Mouse (Mus musculus): ENCODE results near the gene Vmn1r44. TPM values are rescaled to one million over a fixed set of nuclear protein-coding genes. Genes with fewer than 3 reads are reported as not detected.
"Not testable (repeated sequence)": the region's sequence is repeated elsewhere in the genome, so short reads cannot be mapped to it uniquely, and the experiment has no call there.

Vmn1r44 gene
- total RNA-seq (2021): not detected in 2 replicates
- long read RNA-seq, experiment 1: 0 reads
- long read RNA-seq, experiment 2: 0 reads

DNA sequence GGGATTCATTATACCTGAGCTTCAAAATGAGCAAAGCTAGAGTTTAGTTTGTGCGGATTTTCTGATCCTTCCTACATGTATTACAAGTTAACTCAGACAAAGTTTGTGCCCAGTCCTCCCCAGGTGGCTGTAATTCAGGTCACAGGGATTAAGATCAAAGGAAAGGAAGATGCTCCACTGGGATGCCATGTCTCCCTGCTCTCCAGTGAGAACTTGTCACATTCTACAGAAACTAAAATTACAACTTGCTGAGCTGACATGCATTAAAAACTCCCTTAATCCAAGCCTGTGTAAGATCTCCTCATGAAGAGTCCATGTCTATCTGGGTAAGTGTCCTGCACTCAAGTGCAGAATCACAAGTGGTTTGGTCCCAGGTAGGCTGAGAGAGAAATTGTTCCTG is at the start of gene Vmn1r44:
Gene Vmn1r44, plus strand, starts transcription at position 301 of the 400 bp plus-strand sequence.
- no peak for DNase-seq

DNA sequence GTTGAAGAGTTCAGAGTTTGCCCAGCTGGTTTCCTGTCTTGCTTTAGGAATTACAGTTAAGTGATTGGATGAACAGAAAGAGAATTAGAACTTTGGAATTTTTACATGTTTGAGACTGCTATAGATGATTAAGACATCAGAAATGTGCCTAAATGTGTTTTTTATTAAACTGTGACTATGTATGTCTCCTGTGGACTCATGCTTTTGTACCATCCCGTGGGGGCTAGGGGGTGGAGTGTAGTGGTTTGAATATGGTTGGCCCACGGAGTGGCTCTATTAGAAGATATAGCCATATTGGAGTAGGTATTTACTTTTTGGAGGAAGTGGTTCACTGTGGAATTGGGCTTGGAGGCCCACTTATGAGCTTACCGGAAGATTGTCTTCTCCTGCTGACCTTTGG is 25.9 kb upstream of the Vmn1r44 start:
- DNase-seq: no peak

DNA sequence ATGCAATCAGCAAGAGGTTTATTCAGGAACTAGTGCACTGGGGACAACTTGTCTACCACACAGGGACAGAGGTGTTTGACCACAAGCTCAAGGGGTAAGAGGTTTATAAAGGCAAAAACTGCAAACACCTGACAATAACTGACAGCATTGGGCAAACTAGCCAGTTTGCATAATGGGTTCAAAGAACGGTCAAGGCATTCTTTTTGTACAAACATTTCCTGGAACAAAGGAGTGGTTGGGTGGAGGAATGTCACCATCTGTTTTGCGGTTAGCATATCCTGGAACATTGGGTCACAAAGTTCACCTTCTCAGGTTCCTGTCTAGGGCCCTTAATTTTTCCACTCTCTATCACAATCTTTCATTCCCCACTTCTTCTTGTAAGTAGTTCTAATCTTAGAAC is 23.6 kb upstream of the Vmn1r44 start:
- DNase-seq: no peak

DNA sequence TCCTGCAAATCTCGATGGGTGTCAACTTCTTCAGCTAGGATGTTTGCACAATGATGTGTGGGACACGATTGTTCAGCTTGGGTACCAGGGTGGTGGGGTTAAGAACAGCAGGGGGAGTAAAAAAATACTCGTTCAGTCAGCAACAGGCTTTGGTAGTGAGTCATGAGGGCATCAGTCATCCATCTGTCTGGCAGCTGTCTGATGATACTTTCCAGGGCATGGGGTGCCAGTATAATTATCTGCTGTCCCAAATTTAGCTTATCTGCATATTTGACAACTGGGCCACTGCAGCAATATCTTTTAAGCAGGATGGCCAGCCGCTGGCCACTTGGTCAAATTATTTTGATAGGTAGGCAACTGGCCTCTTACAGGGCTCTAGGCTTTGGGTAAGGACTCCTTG is 19.7 kb upstream of the Vmn1r44 start:
- DNase-seq: no peak

DNA sequence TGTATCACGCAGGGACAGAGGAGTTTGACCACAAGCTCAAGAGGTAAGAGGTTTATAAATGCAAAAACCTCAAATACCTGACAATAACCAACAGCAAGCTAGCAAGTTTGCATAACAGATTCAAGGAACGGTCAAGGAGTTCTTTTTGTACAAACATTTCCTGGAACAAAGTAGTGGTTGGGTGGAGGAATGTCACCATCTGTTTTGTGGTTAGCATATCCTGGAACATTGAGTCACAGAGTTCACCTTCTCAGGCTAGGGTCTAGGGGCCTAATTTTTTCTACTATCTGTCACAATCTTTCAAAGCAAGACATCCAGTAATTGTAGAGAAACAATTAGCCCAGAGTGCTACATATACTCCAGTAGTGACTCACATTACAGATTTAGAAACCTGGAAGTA is 16.2 kb upstream of the Vmn1r44 start:
- no peak for DNase-seq

DNA sequence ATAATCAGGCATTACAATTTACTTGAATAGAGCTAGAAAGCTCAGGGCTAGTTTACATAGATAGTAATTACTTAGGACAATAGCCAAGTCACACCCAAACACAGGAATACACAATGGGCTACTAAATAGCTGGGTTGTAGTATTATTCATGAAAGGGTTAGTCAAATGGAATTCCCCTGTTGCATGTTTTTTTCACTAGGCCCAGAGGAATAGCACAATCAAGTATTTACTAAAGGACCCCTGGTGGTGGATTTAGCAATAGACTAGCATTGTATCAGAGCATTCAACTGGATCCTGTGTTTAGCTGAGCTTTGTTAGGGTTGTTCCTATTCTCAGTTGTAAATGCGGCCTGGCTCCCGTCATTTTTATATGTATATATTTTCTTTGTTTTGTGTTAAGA is 15.5 kb upstream of the Vmn1r44 start:
- no peak for DNase-seq

DNA sequence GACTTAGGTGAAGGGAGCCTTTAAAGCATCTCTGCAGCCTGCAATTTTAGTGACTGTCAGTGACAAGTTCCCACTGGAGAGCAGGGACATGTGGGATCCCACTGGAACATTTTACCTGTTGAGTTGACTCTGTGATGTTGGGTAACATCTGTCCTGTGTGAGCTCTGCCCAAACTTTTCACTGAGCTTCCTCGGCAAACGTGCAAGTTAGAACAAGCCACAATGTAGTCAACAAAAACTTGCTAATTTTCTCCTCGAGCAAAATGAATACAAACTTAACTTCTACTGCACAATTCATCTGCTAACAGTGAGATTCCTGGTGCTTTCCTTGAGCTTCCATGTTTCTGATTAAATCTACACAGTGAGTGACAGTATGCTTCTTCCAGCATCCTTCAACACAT is 7.1 kb upstream of the Vmn1r44 start, which contains the start of the genes Vmn1r42 and Vmn1r43:
Gene Vmn1r42, minus strand, starts transcription at position 101 of the 400 bp plus-strand sequence.
Gene Vmn1r43, minus strand, starts transcription at position 101 of the 400 bp plus-strand sequence.
- DNase-seq: not testable (repeated sequence)

DNA sequence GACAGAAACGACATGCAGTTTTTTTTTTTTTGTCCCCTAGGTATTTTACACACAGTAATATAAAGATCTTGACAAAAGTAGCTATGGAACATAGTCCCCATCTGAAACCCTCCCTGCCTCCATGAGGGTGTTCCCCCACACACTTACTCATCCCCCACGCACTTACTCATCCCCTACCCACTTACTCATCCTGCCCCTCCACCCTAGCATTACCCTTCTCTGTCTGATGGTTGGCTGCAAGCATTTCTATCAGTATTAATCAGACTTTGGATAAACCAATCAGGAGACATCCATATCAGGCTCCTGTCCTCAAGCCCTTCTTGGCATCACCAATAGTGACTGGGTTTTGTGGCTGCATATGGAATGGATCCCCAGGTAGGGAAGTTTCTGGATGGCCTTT is 6.5 kb upstream of the Vmn1r44 start:
- DNase-seq: no peak

DNA sequence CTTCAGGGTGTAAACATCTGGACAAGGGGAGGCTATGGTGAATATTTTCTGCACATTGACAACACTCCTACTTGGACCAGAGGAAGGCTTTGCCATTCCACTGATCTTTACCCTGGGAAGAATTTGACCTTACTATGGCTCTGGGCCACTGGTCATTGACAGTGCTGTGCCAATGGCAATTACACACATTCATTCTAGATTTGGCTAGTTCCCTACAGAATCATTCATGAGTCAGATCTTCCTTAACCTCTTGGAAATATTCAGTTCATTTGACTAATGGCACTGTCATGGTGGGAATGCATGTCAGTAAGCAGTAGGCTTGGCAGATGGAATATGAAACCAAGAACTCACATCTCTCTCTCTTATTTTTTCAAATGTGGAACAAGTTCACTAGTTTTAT is 2.6 kb upstream of the Vmn1r44 start:
- DNase-seq: no peak

DNA sequence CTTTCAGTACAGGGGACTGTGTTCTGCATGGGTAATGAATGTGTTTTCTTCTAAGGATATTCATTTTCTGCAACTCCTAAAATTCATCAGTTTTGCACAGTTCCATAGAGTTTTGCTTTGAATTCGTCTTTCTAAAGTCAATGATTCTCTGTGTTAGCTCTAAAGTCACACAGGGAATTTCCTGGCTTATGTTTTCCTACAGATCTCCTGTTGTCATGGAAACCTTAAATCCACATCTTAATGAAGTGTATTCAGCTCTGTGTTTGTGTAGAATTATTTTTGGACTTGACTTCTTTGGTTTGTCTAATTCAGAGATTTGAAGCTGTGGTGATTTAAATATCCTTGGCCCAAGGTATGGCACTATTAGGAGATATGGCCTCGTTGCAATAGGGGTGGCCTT is 352 bp downstream of the Vmn1r44 start:
- DNase-seq: no peak

DNA sequence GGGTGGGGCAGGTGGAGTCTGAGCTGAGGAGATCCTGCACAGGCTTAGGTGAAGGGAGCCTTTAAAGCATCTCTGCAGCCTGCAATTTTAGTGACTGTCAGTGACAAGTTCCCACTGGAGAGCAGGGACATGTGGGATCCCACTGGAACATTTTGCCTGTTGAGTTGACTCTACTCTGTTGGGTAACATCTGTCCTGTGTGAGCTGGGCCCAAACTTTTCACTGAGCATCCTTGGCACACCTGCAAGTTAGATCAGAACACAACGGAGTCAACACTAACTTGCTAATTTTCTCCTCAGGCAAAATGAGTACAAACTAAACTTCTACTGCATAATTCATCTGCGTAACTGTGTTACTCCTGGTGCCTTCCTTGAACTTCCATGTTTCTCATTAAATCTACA is 57.0 kb downstream of the Vmn1r44 start, which contains the start of gene Vmn1r45:
Gene Vmn1r45, minus strand, starts transcription at position 101 of the 400 bp plus-strand sequence.
- DNase-seq: not testable (repeated sequence)

DNA sequence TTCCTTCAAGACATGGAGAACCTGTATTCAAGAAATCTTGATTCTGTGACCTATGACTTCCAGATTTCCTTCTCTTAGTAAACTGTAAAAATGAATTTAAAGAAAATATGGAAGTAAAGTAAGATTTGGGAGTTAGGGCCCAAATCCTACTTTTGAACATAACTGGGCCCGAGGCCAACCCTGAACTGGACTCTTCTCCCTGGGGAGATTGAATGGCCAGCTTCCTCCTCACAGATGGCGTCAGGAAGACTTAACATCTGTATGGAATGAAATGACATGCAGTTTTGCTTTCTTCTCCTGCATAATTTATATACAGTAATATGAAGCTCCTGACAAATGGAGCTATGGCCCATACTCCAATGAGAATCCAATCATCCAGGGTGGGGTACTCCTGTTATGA is 57.5 kb downstream of the Vmn1r44 start:
- no peak for DNase-seq

Other genes with a start within 250 kb of the Vmn1r44 start
- gene Txnrd3, start 239.7 kb upstream of the Vmn1r44 start, total RNA-seq (2021): 11.1 and 12.7 TPM in 2 replicates
- gene Vmn1r40, start 176.1 kb upstream of the Vmn1r44 start, total RNA-seq (2021): not detected in 2 replicates
- gene Vmn1r41, start 142.9 kb upstream of the Vmn1r44 start, total RNA-seq (2021): not detected in 2 replicates
- gene Vmn1r42, start 7.2 kb upstream of the Vmn1r44 start, total RNA-seq (2021): not detected in 2 replicates
- gene Vmn1r43, start 7.2 kb upstream of the Vmn1r44 start, total RNA-seq (2021): not detected in 2 replicates
- gene Vmn1r45, start 56.9 kb downstream of the Vmn1r44 start, total RNA-seq (2021): not detected in 2 replicates
- gene Vmn1r46, start 85.7 kb downstream of the Vmn1r44 start, total RNA-seq (2021): not detected in 2 replicates
- gene Vmn1r47, start 132.5 kb downstream of the Vmn1r44 start, total RNA-seq (2021): not detected in 2 replicates
- not detected in 2 replicates for gene Vmn1r48, start 153.2 kb downstream of the Vmn1r44 start, total RNA-seq (2021)
- not detected in 2 replicates for gene Vmn1r49, start 194.8 kb downstream of the Vmn1r44 start, total RNA-seq (2021)
- not detected in 2 replicates for gene Vmn1r50, start 217.8 kb downstream of the Vmn1r44 start, total RNA-seq (2021)
- not detected in 2 replicates for gene Vmn1r51, start 238.9 kb downstream of the Vmn1r44 start, total RNA-seq (2021)

Measured in adrenal gland, postnatal 14 days (tissue).